Comparison of ENCODE assay signal across 9 mouse cellular contexts in genomic region chr11:59759178-59759577, GRCm38 (mm10). TPM values are rescaled to one million over a fixed set of nuclear protein-coding genes. Genes with fewer than 3 reads are reported as not detected.
DNase-seq lines count a peak whose midpoint lies in the region; ATAC-seq and TF ChIP-seq lines count a peak whose summit lies in the region.
"Had no signal": no experiment of that assay in that cellular context is flagged by ENCODE, and none has a peak within 500 bp of the region (broad histone marks: within the 10 kb centered on the region; RNA-seq: fewer than 3 reads in every experiment).

No protein-coding gene starts in this region.

- H3K9me3 ChIP-seq in lung, postnatal 0 days (ENCODE audit: low read length), result no peaks in the 10 kb centered on the region
- no peaks in the 10 kb centered on the region for H3K9me3 ChIP-seq in hindbrain, embryonic 16.5 days (ENCODE audit: control insufficient read depth, low read length)
- H3K9me3 ChIP-seq in liver, embryonic 13.5 days (replicated peaks), result no peaks in the 10 kb centered on the region
- H3K9me3 ChIP-seq: G1E had no signal

- H3K4me2 ChIP-seq in lung, postnatal 0 days (replicated peaks; ENCODE audit: low read depth, low read length), result no peak overlapping the region
- no peak overlapping the region for H3K4me2 ChIP-seq in hindbrain, embryonic 16.5 days (ENCODE audit: low read length)
- H3K4me2 ChIP-seq in liver, embryonic 13.5 days, result no peak overlapping the region

- no peak for TF ChIP-seq EP300 in lung, postnatal 0 days (IDR thresholded peaks at IDR 0.05)

- no peak overlapping the region for H3K4me3 ChIP-seq in lung, postnatal 0 days (ENCODE audit: low read depth, low read length)
- H3K4me3 ChIP-seq in hindbrain, embryonic 16.5 days (ENCODE audit: low read length), result no peak overlapping the region
- no peak overlapping the region for H3K4me3 ChIP-seq in liver, embryonic 13.5 days (replicated peaks)

- H3K4me1 ChIP-seq in lung, postnatal 0 days (ENCODE audit: insufficient read depth, low read depth, low read length), result no peaks in the 10 kb centered on the region
- peaks cover 11% of the 10 kb centered on the region for H3K4me1 ChIP-seq in hindbrain, embryonic 16.5 days (ENCODE audit: control insufficient read depth, insufficient read depth, low read depth, low read length)
- H3K4me1 ChIP-seq in liver, embryonic 13.5 days (replicated peaks), result no peaks in the 10 kb centered on the region

- DNase-seq in lung, adult 18-20 months, result peak; percentile 18 to 29
- DNase-seq in lung, postnatal 0 days (ENCODE audit: low spot score), result no peak
- peak; percentile 85 for DNase-seq in adrenal gland, postnatal 14 days
- DNase-seq in liver, embryonic 13.5 days, result no peak
- no peak for DNase-seq in thymus, adult 18-20 months
- no peak for DNase-seq in embryo, embryonic 10 days (ENCODE audit: low spot score)

- 55% methylated on average over 4 of the region's 4 CpGs for WGBS in lung, postnatal 0 days
- WGBS in hindbrain, embryonic 16.5 days, result 41% methylated on average over 4 of the region's 4 CpGs
- WGBS in liver, embryonic 13.5 days (ENCODE audit: insufficient replicate concordance), result 75% methylated on average over 4 of the region's 4 CpGs

- ATAC-seq in lung, postnatal 0 days, result no peak
- peak; percentile 88 for ATAC-seq in frontal cortex, adult (ENCODE audit: low TSS enrichment)
- peak; percentile 92 for ATAC-seq in hindbrain, embryonic 16.5 days
- no peak for ATAC-seq in liver, embryonic 13.5 days (ENCODE audit: low read depth)

- peaks cover 50% of the 10 kb centered on the region for H3K36me3 ChIP-seq in lung, postnatal 0 days (ENCODE audit: insufficient read depth, low read length)
- H3K36me3 ChIP-seq in hindbrain, embryonic 16.5 days (ENCODE audit: control insufficient read depth, insufficient read depth, low read length), result peaks cover 49% of the 10 kb centered on the region
- H3K36me3 ChIP-seq in liver, embryonic 13.5 days, result peaks cover 77% of the 10 kb centered on the region

- H3K27ac ChIP-seq in lung, postnatal 0 days (ENCODE audit: low read length), result no peak overlapping the region
- H3K27ac ChIP-seq in hindbrain, embryonic 16.5 days (ENCODE audit: low read depth, low read length), result peak overlapping the region; percentile 55
- peak overlapping the region; percentile 50; the same call in 1 of the 2 replicates for H3K27ac ChIP-seq in liver, embryonic 13.5 days

- no peaks in the 10 kb centered on the region for H3K27me3 ChIP-seq in lung, postnatal 0 days (replicated peaks; ENCODE audit: insufficient read depth, low read length)
- no peaks in the 10 kb centered on the region for H3K27me3 ChIP-seq in hindbrain, embryonic 16.5 days (replicated peaks; ENCODE audit: control insufficient read depth, insufficient read depth, low read length)
- no peaks in the 10 kb centered on the region for H3K27me3 ChIP-seq in liver, embryonic 13.5 days

- H3K9ac ChIP-seq in lung, postnatal 0 days (replicated peaks; ENCODE audit: low read depth), result no peak overlapping the region
- H3K9ac ChIP-seq in hindbrain, embryonic 16.5 days (ENCODE audit: low read depth, low read length), result no peak overlapping the region
- H3K9ac ChIP-seq in liver, embryonic 13.5 days, result no peak overlapping the region

- no peak for TF ChIP-seq CTCF in lung, postnatal 0 days (IDR thresholded peaks at IDR 0.05)

RNA-seq across cellular contexts. Expression of gene Pld6, which starts 28.3 kb away (rescaled TPM):
- polyA plus RNA-seq in lung, postnatal 0 days (2015; fragmentation: Nextera tagmentation; extraction: Ambion mirVana), result 2.9 and 7.3 TPM in 2 replicates
- total RNA-seq in adrenal gland, postnatal 14 days (2021), result 5.0 and 5.4 TPM in 2 replicates
- polyA plus RNA-seq in hindbrain, embryonic 16.5 days (2015; fragmentation: Nextera tagmentation; extraction: Ambion mirVana), result 21.3 and 25.2 TPM in 2 replicates
- 2.8 TPM in 2 replicates for polyA plus RNA-seq in liver, embryonic 13.5 days (2015; fragmentation: Nextera tagmentation; extraction: Ambion mirVana)
- total RNA-seq: G1E had no signal
- polyA plus RNA-seq: G1E had no signal

RNA-seq across cellular contexts. Expression of gene Flcn, which starts 50.6 kb away (rescaled TPM):
- 55.8 and 57.4 TPM in 2 replicates for polyA plus RNA-seq in lung, postnatal 0 days (2015; fragmentation: Nextera tagmentation; extraction: Ambion mirVana)
- total RNA-seq in adrenal gland, postnatal 14 days (2021), result 51.2 and 57.3 TPM in 2 replicates
- 44.2 and 46.1 TPM in 2 replicates for polyA plus RNA-seq in hindbrain, embryonic 16.5 days (2015; fragmentation: Nextera tagmentation; extraction: Ambion mirVana)
- 14.0 and 15.6 TPM in 2 replicates for polyA plus RNA-seq in liver, embryonic 13.5 days (2015; fragmentation: Nextera tagmentation; extraction: Ambion mirVana)

Comparison
In these comparisons a context has a peak if more than half of its experiments do, and no peak if none do; other contexts are left out.
1. DNase-seq: peak in lung, adult 18-20 months (2 of 2) and adrenal gland, postnatal 14 days (single experiment); none in lung, postnatal 0 days (single experiment), liver, embryonic 13.5 days (single experiment), thymus, adult 18-20 months (0 of 2) and embryo, embryonic 10 days (single experiment).
2. ATAC-seq: peak in frontal cortex, adult (single experiment) and hindbrain, embryonic 16.5 days (single experiment); none in lung, postnatal 0 days (single experiment) and liver, embryonic 13.5 days (single experiment).